Mouse (Mus musculus) adrenal gland (tissue): Measurements from ENCODE around the gene Cux2.

Source experiments
- intact Hi-C: fragments of 180-260 bp; cut with DNase I; formaldehyde crosslinking; loops from one replicate; pipeline ENCODE4 v1.15.1; 2025

Cux2 gene

DNA sequence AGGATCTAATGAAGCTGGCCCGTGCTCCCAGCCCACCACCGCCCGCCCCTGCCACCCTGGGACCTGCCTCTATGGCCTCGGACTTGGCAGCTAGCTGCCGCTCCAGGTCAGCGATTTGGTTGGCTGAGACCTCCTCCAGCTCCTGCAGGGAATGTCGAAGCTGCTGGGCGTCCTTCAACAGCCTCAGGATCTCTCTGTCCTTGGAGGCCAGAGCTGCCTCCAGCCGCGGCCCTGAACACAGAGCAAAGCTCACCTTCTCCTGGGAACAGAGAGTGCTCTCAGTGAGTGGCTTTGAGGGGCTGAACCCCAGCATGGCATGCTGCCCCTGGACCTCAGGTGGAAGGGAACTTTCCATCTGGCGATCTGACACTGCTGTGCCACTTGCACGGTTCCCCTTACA, 173.0 kb downstream of the Cux2 start:
- intact Hi-C loops = no loop called here

- intact Hi-C loops = no loop called here
These were observed 174.9 kb downstream of the Cux2 start for GRCm38 (mm10) chr5:121875041-121875440.

- intact Hi-C loops = loop anchor here (2.0 kb wide), 1 partner anchor 217 kb away; no protein-coding TSS in a partner anchor
These were observed 177.7 kb downstream of the Cux2 start for GRCm38 (mm10) chr5:121872158-121872557.

GRCm38 (mm10) chr5:121871515-121872030, 178.3 kb downstream of the Cux2 start:
- intact Hi-C loops = loop anchor here (2.0 kb wide), 1 partner anchor 217 kb away; no protein-coding TSS in a partner anchor

DNA sequence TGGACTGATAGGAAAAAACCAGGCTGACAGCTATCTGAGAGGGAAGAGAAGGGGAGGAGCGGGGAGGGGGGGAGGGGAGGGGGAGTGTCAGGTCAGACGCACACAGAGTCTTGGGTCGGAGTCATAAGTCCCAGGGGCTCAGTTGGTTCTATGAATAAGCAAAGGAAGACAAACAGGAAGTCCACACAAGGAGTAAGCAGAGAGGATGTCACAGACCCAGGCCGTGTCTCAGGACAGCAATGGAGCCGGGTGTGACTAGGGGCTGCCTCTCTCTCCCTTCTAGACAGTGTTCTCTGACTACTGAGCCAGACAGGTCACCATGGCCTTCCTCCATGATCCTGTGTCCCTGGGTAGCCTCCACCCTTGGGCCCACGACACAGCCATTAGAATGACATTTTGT, 179.1 kb downstream of the Cux2 start:
- intact Hi-C loops = no loop called here

DNA sequence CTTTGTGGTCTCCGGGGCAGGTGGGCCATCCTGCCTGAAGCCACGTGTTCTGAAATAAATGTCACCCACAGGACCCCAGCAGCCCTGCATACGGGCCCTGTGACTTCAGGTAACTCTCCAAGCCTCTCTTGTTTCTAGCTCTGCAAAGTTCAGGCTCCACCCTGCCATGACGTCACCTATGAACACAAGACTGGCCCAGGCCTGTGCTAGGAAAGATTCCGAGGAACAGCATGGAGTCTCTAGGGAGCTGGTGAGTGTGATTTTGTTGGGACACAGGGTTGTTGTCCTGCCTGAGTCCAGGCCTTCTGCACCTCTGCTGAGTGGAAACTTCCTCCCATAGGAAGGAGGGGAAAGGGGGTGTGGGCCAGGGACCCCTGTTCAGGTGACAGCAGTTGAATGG, 181.9 kb downstream of the Cux2 start:
- intact Hi-C loops = no loop called here

- intact Hi-C loops = no loop called here
These were observed 185.6 kb downstream of the Cux2 start for GRCm38 (mm10) chr5:121864330-121864729.

DNA sequence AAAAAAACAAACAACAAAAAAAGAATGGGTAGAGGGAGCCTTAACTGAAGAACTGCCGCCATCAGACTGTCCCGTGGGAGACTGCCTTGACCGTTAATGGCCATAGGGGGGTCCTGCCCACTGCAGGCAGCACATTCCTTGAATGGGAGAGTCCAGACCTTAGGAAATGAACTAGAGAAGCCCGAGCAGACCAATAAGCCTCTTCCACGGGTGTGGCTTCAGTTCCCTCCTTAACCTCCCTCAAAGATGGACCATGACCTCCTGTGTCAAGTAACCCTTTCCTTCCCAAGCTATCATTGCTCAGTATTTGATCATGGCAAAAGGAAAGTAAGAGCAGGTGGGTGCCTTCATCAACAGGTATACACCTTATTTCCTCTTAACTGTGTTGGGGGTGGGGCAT, 187.9 kb downstream of the Cux2 start:
- intact Hi-C loops = no loop called here

GRCm38 (mm10) chr5:121858427-121858826, 191.5 kb downstream of the Cux2 start:
- intact Hi-C loops = no loop called here

GRCm38 (mm10) chr5:121856740-121857139, 193.2 kb downstream of the Cux2 start:
- intact Hi-C loops = no loop called here

- intact Hi-C loops = no loop called here
These were observed 195.1 kb downstream of the Cux2 start for GRCm38 (mm10) chr5:121854768-121855167.

GRCm38 (mm10) chr5:121853368-121854051, 196.4 kb downstream of the Cux2 start:
- intact Hi-C loops = no loop called here

DNA sequence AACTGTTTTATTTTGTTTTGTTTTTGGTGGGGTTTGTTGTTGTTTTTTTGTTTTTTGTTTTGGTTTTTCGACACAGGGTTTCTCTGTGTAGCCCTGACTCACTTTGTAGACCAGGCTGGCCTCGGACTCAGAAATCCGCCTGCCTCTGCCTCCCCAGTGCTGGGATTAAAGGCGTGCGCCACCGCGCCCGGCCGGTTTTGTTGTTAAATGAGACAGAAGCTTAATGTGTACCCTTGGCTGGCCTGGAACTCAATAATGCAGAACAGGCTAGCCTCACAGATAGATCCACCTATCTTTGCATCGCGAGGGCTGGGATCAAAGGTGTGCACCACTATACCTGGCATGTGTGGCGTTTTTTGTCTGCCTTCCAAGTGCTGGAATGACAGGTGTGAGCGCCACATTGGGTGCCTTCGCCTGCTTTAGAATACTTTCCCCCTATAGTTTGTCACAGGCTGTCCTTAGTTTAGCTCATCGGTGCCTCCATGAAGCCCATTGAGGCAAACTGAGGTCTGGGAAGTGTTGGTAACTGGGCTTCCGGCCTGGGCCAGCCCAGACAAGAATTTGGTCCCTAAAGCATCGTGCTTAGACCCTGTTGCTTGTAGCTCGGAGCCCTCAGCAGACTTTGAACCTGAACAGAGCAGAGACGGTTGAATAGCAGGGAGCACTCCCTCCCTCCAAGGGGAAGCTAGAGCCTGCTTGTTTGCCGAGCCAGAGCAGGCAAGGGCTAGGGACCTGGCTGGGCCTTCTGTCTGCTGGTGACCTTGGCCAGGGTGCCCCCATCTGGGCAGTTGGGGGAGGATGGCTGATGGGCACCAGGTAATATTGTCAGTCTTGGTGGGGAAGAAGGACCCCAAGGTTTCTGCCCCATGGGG, 200.2 kb downstream of the Cux2 start:
- intact Hi-C loops = loop anchor here (5.0 to 10.0 kb wide), 2 partner anchors 55 to 137 kb away; partner anchors contain the start of gene Atxn2

GRCm38 (mm10) chr5:121848743-121849142, 201.2 kb downstream of the Cux2 start, which contains the start of gene Pheta1:
Gene Pheta1 (plus strand): TSS chr5:121848984.
- intact Hi-C loops = loop anchor here (5.0 to 10.0 kb wide), 2 partner anchors 54 to 136 kb away; partner anchors contain the start of gene Atxn2

- intact Hi-C loops = loop anchor here (5.0 to 10.0 kb wide), 2 partner anchors 53 to 136 kb away; partner anchors contain the start of gene Atxn2
These were observed 201.8 kb downstream of the Cux2 start for GRCm38 (mm10) chr5:121848035-121848519.

GRCm38 (mm10) chr5:121847269-121847668, 202.6 kb downstream of the Cux2 start:
- intact Hi-C loops = loop anchor here (5.0 to 10.0 kb wide), 2 partner anchors 52 to 135 kb away; partner anchors contain the start of gene Atxn2

DNA sequence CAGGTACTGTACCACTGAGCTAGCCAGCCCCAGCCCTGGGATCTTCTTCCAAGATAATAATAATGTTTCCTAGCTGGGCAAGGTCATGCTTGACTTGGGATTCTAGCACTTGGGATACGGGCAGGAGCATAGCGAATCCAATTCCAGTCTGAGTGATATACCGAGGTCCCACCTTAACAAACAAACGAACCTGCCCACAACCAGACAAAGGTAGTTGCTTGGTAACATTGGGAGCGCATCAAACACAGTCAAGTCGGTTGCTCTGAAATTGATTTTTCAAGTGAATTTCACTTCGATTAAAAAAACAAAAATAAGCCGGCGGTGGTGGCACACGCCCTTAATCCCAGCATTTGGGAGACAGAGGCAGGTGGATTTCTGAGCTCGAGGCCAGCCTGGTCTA, 203.6 kb downstream of the Cux2 start:
- intact Hi-C loops = loop anchor here (5.0 to 10.0 kb wide), 2 partner anchors 52 to 134 kb away; partner anchors contain the start of gene Atxn2

DNA sequence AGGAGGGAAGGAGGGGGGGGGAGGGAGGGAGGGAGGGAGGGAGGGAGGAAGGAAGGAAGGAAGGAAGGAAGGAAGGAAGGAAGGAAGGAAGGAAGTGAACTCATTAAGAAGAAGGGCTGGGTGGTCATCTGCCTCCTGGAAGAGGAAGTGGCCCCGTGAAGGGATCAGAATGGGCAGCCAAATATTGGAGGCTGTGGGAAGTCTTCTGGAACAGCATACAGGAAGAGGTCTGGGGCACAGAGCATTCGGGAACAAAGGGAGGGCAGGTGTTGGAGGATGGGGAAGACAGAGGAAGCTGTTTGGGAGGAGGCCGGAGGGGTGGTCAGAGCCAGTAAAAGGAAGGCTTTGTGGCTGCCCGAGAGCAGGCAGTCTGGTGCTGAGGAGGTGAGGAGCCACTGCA, 204.5 kb downstream of the Cux2 start:
- intact Hi-C loops = loop anchor here (5.0 to 10.0 kb wide), 2 partner anchors 51 to 133 kb away; partner anchors contain the start of gene Atxn2

DNA sequence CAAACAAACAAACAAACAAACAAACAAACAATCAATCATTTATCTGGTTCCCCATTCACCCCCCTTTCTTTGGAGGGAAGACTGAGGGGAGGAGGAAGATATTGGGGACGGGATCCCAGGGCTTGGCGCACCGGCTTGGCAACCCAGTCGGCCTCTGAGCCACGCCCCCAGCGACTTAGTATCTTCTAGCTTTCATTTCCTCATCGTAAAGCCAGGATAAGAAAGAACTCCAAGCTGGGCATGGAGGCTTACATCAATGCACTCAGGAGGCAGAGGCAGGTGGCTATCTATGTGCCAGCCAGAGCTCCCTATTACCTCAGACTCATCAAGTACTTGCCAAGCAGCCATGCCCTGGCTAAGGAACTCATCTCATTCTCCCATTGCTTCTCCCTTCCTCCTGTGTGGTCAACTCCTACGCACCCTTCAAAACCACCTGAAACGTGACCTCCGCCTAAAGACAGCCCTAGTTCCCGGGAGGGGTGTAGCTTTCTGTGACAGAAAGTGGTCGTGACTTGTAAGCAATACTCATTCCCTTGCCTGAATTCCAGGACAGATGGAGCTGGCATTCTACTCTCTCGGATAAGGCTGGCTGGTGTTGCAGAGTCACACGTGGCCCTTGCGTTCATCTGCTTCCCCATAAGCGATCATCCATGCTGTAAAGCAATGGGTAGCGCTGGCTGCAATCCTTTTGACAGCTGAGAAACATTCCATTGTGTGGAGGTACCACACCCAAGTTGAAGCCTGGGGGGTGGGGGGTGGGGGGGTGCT, 206.6 kb downstream of the Cux2 start:
- intact Hi-C loops = loop anchor here (2.0 to 10.0 kb wide), 2 partner anchors 29 to 49 kb away; no protein-coding TSS in a partner anchor

GRCm38 (mm10) chr5:121842665-121843118, 207.2 kb downstream of the Cux2 start:
- intact Hi-C loops = loop anchor here (2.0 to 10.0 kb wide), 2 partner anchors 28 to 48 kb away; no protein-coding TSS in a partner anchor
